Mouse (Mus musculus) kidney, postnatal 0 days (tissue): ENCODE results near the gene Gm3776. TPM values are rescaled to one million over a fixed set of nuclear protein-coding genes. Genes with fewer than 3 reads are reported as not detected.
A peak's percentile ranks its signal among the peaks of the same experiment; 100 is the strongest.
"Not testable (repeated sequence)": the region's sequence is repeated elsewhere in the genome, so short reads cannot be mapped to it uniquely, and the experiment has no call there.

Source experiments
- ATAC-seq: fragments of 200-750 bp; cut with Nextera tagmentation; replicated peaks from 2 replicates; pipeline ENCODE4 v1.8.0; 2017; ENCODE audit warnings: low read depth, moderate number of reproducible peaks, moderate TSS enrichment, moderate library complexity; ENCODE audit not compliant: low FRiP score
- DNase-seq: peaks from one replicate; pipeline ENCODE4 v3.0.0-alpha.2; 2016; ENCODE audit warnings: low spot score
- H3K27ac ChIP-seq: fragments of 300-500 bp; sonication (generic); 2 replicates; pipeline ENCODE4 v1.5.1; 2014; ENCODE audit warnings: mild to moderate bottlenecking
- H3K27me3 ChIP-seq: fragments of 300-500 bp; sonication (generic); 2 replicates; pipeline ENCODE4 v1.6.1; 2014; ENCODE audit warnings: low read length, mixed read lengths; ENCODE audit not compliant: insufficient read depth
- H3K36me3 ChIP-seq: fragments of 300-500 bp; sonication (generic); 2 replicates; pipeline ENCODE4 v1.6.1; 2014; ENCODE audit warnings: low read length, mixed read lengths; ENCODE audit not compliant: insufficient read depth
- H3K4me1 ChIP-seq: fragments of 300-500 bp; sonication (generic); replicated peaks from 2 replicates; pipeline ENCODE4 v1.6.1; 2014; ENCODE audit warnings: antibody characterized with exemption, low read length, mixed read lengths; ENCODE audit not compliant: insufficient read depth
- H3K4me2 ChIP-seq: fragments of 300-500 bp; sonication (generic); 2 replicates; pipeline ENCODE4 v1.6.1; 2014; ENCODE audit warnings: mild to moderate bottlenecking, low read length, moderate library complexity, mixed read lengths
- H3K4me3 ChIP-seq: fragments of 300-500 bp; sonication (generic); replicated peaks from 2 replicates; pipeline ENCODE4 v1.5.1; 2014; ENCODE audit warnings: low read depth, low read length
- H3K9ac ChIP-seq: fragments of 300-500 bp; sonication (generic); 2 replicates; pipeline ENCODE4 v1.6.1; 2014; ENCODE audit warnings: low read depth, low read length
- H3K9me3 ChIP-seq: fragments of 300-500 bp; sonication (generic); replicated peaks from 2 replicates; pipeline ENCODE4 v1.6.1; 2016; ENCODE audit warnings: low read length, inconsistent platforms, mixed read lengths
- CTCF ChIP-seq: IDR thresholded peaks from 2 replicates; pipeline ENCODE4 v1.5.1; 2016; ENCODE audit warnings: antibody characterized with exemption, low read depth, mild to moderate bottlenecking, moderate library complexity
- WGBS: fragments of 180-500 bp; shearing (Covaris S2); extraction: QIAGEN DNeasy Blood & Tissue Kit; methylation state at CpG from one replicate; pipeline ENCODE4 v1.1.7; 2014; 5-methylcytosine and 5-hydroxymethylcytosine counted together
- polyA plus RNA-seq: library from polyadenylated mRNA; unstranded; fragments of >200 nt; fragmentation: Nextera tagmentation; extraction: Ambion mirVana; gene quantifications from 2 replicates; pipeline ENCODE4 v1.2.1, GENCODE M21; 2015

The Gm3776 gene
- polyA plus RNA-seq, 1 experiment from 2014 or later, result 10.3 TPM

DNA sequence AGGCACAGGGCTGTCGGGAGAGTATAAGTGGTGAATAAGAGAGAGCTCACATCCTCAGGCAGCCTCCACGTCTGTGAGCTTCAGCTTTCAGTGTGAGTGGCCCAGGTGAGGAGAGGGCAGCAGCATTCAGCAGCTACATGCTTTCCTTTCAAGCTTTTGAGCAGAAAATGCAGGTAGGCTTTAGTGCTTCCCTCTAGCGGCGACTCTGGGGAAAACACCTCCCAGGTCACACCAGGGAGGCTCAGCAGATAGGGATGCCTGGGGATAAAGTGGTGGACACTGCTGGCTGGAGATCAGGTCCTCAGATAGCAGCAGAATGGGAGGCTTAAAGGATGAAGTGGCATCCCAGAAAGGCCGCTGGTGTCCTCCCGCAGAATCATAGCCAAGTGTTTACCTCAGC lies 39.2 kb downstream of the Gm3776 start:
- not testable (repeated sequence) for H3K27me3 ChIP-seq, H3K36me3 ChIP-seq, H3K4me1 ChIP-seq, H3K4me2 ChIP-seq, H3K4me3 ChIP-seq, H3K9me3 ChIP-seq, H3K27ac ChIP-seq, H3K9ac ChIP-seq
- DNase-seq (peak; percentile 55), ATAC-seq (peak; percentile 42; the same call in 1 of the 2 replicates)
- peak; percentile 79 for TF ChIP-seq CTCF
- WGBS, result 10% methylated on average over 6 of the region's 6 CpGs

DNA sequence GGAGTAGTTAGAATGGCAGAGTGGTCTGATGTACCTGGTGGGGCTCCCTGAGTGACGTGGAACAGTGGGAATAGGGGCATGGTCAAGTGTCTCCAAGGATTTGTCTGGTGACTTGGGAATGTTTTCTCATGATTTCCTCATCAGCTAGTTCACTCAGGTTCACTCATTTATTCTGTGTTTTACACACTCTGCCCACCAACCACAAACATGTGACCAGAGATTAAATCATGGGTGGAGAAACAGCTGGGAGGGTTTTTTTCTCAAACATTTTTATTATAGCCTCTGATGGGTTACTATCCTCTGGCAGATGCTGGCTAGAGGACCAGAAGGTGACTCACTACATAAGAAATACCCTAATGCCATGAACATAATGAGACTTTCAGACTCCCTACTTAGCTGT lies 41.3 kb downstream of the Gm3776 start:
- DNase-seq (no peak), ATAC-seq (no peak)
- Histone ChIP-seq H3K9ac (no peak overlapping the region), H3K36me3 (no peaks in the 10 kb centered on the region), H3K27ac (no peak overlapping the region), H3K27me3 (no peaks in the 10 kb centered on the region), H3K4me3 (no peak overlapping the region), H3K9me3 (no peaks in the 10 kb centered on the region), H3K4me2 (no peak overlapping the region), H3K4me1 (no peaks in the 10 kb centered on the region)
- TF ChIP-seq CTCF, result no peak
- 70% methylated on average over 1 of the region's 1 CpGs for WGBS

DNA sequence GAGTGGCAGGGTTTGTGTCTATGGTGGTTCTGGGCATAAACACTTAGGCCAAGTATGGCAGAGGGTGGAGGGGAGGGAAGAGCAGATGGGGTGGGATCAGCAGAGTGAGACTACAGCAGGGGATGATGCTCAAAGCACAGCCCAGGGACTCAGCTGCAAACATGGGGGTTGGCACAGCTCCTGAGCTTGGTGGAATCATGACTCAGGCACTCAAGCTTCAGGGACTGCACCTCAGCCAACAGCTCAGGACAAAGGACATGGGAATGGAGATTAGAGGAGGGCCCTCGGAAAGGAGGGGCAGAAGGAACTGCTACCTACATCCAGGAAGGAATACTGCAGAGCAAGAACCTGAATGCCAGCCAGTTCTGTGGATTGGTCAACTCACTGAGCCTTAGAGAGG lies 42.2 kb downstream of the Gm3776 start:
- H3K4me2 ChIP-seq, H3K9me3 ChIP-seq, H3K4me1 ChIP-seq, ATAC-seq, H3K4me3 ChIP-seq, H3K27me3 ChIP-seq, DNase-seq, H3K27ac ChIP-seq, H3K9ac ChIP-seq, H3K36me3 ChIP-seq: not testable (repeated sequence)
- WGBS, result 78% methylated on average over 1 of the region's 1 CpGs

DNA sequence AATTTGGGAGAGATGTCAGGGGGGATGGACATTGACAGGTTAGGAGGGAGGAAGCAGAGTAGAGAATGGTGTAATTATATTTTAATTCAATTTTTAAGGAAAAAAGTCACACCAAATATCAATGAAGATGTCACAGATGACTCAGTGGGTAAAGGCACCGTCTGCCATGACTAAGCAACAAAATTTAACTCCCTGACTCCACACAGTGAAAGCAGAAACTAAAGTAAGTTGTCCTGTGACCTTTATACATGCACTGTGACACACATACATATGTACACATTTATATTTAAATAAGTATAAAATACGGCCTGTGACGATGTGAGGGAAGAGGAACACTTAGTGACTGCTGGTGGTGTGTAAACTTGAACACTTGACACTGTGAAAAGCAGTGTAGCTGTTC lies 51.2 kb downstream of the Gm3776 start:
- 68% methylated on average over 1 of the region's 3 CpGs for WGBS
- H3K4me1 ChIP-seq, H3K4me3 ChIP-seq, H3K36me3 ChIP-seq, H3K9me3 ChIP-seq, DNase-seq, H3K9ac ChIP-seq, H3K4me2 ChIP-seq, ATAC-seq, H3K27ac ChIP-seq, H3K27me3 ChIP-seq: not testable (repeated sequence)

DNA sequence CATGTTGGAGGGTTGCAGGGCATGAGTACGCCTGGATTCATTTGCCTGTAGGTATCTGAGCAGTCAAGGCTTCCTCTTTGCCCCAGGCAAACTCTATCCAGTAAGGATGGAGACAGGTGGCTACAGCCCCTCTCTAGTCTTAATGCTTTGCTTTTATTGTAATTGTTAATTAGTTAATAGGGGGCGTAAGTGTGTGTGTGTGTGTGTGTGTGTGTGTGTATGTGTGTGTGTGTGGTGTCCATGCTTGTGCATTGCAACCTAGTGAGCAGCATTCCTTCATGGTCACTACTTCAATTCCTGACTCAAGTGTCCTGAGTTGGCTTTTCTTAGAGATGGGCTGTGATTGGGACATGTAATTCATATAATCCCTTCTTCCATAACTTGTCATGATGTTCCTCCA lies 57.8 kb downstream of the Gm3776 start, which contains the start of gene Omt2a:
Omt2a (minus strand) TSS at position 101 of the 400 bp plus-strand sequence.
- WGBS, result 83% methylated on average over 2 of the region's 2 CpGs
- H3K4me2 ChIP-seq, result no peak within 1 kb of the TSS
- H3K9ac ChIP-seq, result no peak within 1 kb of the TSS

More for the DNA sequence above, 57.8 kb downstream of the Gm3776 start, which contains the start of gene Omt2a:
- DNase-seq (no peak), ATAC-seq (no peak)
- Histone ChIP-seq H3K36me3 (no peaks in the 10 kb centered on the region), H3K9me3 (no peaks in the 10 kb centered on the region), H3K4me1 (no peaks in the 10 kb centered on the region), H3K27me3 (no peaks in the 10 kb centered on the region), H3K4me3 (no peak within 1 kb of the TSS), H3K27ac (no peak within 1 kb of the TSS)
- no peak for TF ChIP-seq CTCF

Other genes starting within 250 kb of the Gm3776 start
- gene Gcm1, start 205.2 kb upstream of the Gm3776 start, polyA plus RNA-seq, result 1.3 and 2.1 TPM in 2 replicates
- gene Fbxo9, start 148.1 kb upstream of the Gm3776 start, polyA plus RNA-seq, result 49.9 and 50.3 TPM in 2 replicates
- 21.9 and 22.8 TPM in 2 replicates for gene Ick, start 147.9 kb upstream of the Gm3776 start, polyA plus RNA-seq
- 194 and 196 TPM in 2 replicates for gene Gsta4, start 74.4 kb upstream of the Gm3776 start, polyA plus RNA-seq
- gene Gsta1, start 26.5 kb upstream of the Gm3776 start, polyA plus RNA-seq, result 23.4 and 33.9 TPM in 2 replicates
- 77.2 and 80.9 TPM in 2 replicates for gene Gm10639, start 32.8 kb downstream of the Gm3776 start, polyA plus RNA-seq
- not detected in 2 replicates for gene Omt2a, start 57.7 kb downstream of the Gm3776 start, polyA plus RNA-seq
- not detected in 2 replicates for gene Omt2b, start 70.5 kb downstream of the Gm3776 start, polyA plus RNA-seq
- gene Gsta2, start 98.7 kb downstream of the Gm3776 start, polyA plus RNA-seq, result 301 and 320 TPM in 2 replicates
- gene Dppa5a, start 111.0 kb downstream of the Gm3776 start, polyA plus RNA-seq, result 0.20 and 0.24 TPM in 2 replicates
- 2.9 and 3.0 TPM in 2 replicates for gene Ooep, start 121.6 kb downstream of the Gm3776 start, polyA plus RNA-seq
- gene Ddx43, start 138.6 kb downstream of the Gm3776 start, polyA plus RNA-seq, result 0.22 TPM in 2 replicates
- 1.4 and 1.8 TPM in 2 replicates for gene Cgas, start 186.1 kb downstream of the Gm3776 start, polyA plus RNA-seq
- 20.8 and 24.4 TPM in 2 replicates for gene Mto1, start 191.1 kb downstream of the Gm3776 start, polyA plus RNA-seq
- 0.70 and 0.99 TPM in 2 replicates for gene Gm17324, start 191.7 kb downstream of the Gm3776 start, polyA plus RNA-seq
- gene Eef1a1, start 232.0 kb downstream of the Gm3776 start, polyA plus RNA-seq, result 4,583 and 4,728 TPM in 2 replicates